Mouse (Mus musculus) forebrain, embryonic 12.5 days (tissue): ENCODE data around the gene Sycn. TPM values are rescaled to one million over a fixed set of nuclear protein-coding genes. Genes with fewer than 3 reads are reported as not detected.
"Not testable (repeated sequence)": the region's sequence is repeated elsewhere in the genome, so short reads cannot be mapped to it uniquely, and the experiment has no call there.

Experiments
- ATAC-seq: fragments of 200-750 bp; cut with Nextera tagmentation; 2 replicates; pipeline ENCODE4 v1.8.0; 2017; ENCODE audit warnings: moderate TSS enrichment; ENCODE audit not compliant: low FRiP score
- H3K27ac ChIP-seq: fragments of 300-500 bp; sonication (generic); 2 replicates; pipeline ENCODE4 v1.5.1; 2016; ENCODE audit warnings: mild to moderate bottlenecking
- H3K27me3 ChIP-seq: fragments of 300-500 bp; sonication (generic); 2 replicates; pipeline ENCODE4 v1.6.1; 2016; ENCODE audit warnings: mild to moderate bottlenecking
- H3K36me3 ChIP-seq: fragments of 300-500 bp; sonication (generic); replicated peaks from 2 replicates; pipeline ENCODE4 v1.6.1; 2016; ENCODE audit warnings: mild to moderate bottlenecking
- H3K4me1 ChIP-seq: fragments of 300-500 bp; sonication (generic); 2 replicates; pipeline ENCODE4 v1.6.1; 2016
- H3K4me2 ChIP-seq: fragments of 300-500 bp; sonication (generic); 2 replicates; pipeline ENCODE4 v1.6.1; 2016; ENCODE audit warnings: mild to moderate bottlenecking, moderate library complexity
- H3K4me3 ChIP-seq: fragments of 300-500 bp; sonication (generic); replicated peaks from 2 replicates; pipeline ENCODE4 v1.5.1; 2016; ENCODE audit warnings: mild to moderate bottlenecking
- H3K9ac ChIP-seq: fragments of 300-500 bp; sonication (generic); 2 replicates; pipeline ENCODE4 v1.6.1; 2016; ENCODE audit warnings: mild to moderate bottlenecking
- H3K9me3 ChIP-seq: fragments of 300-500 bp; sonication (generic); 2 replicates; pipeline ENCODE4 v1.6.1; 2016
- WGBS: fragments of 180-500 bp; shearing (Covaris S2); methylation state at CpG from one replicate; pipeline ENCODE4 v1.1.7; 2016; 5-methylcytosine and 5-hydroxymethylcytosine counted together
- polyA plus RNA-seq: library from polyadenylated mRNA; unstranded; fragments of >200 nt; fragmentation: Nextera tagmentation; extraction: Ambion mirVana; gene quantifications from 2 replicates; pipeline ENCODE4 v1.2.1, GENCODE M21; 2016

Sycn gene
- polyA plus RNA-seq: not detected in 2 replicates

- Histone ChIP-seq H3K4me2 (no peak within 1 kb of the TSS), H3K27ac (no peak within 1 kb of the TSS), H3K36me3 (no peaks in the 10 kb centered on the region), H3K27me3 (peaks cover 25% of the 10 kb centered on the region), H3K4me3 (no peak within 1 kb of the TSS), H3K9me3 (no peaks in the 10 kb centered on the region), H3K9ac (no peak within 1 kb of the TSS), H3K4me1 (peaks cover 5% of the 10 kb centered on the region)
- ATAC-seq: no peak
- 89% methylated on average over 4 of the region's 4 CpGs for WGBS
Observed at GRCm38 (mm10) chr7:28540526-28540925, at the start of gene Sycn. TSS of gene Sycn (plus strand) at chr7:28540885.

GRCm38 (mm10) chr7:28490903-28491302 lies 49.8 kb upstream of the Sycn start:
- WGBS: 31% methylated on average over 13 of the region's 14 CpGs
- H3K36me3 ChIP-seq: no peaks in the 10 kb centered on the region
- no peak for ATAC-seq
- no peaks in the 10 kb centered on the region for H3K9me3 ChIP-seq
- peaks cover 13% of the 10 kb centered on the region for H3K4me1 ChIP-seq
- H3K27ac ChIP-seq: no peak overlapping the region
- no peak overlapping the region for H3K9ac ChIP-seq
- no peak overlapping the region for H3K4me3 ChIP-seq
- H3K4me2 ChIP-seq: peak overlapping the region; percentile 21; the same call in 1 of the 2 replicates
- H3K27me3 ChIP-seq: peaks cover 22% of the 10 kb centered on the region

- Histone ChIP-seq H3K27ac (no peak overlapping the region), H3K27me3 (peaks cover 16% of the 10 kb centered on the region), H3K9me3 (no peaks in the 10 kb centered on the region), H3K9ac (no peak overlapping the region), H3K36me3 (no peaks in the 10 kb centered on the region), H3K4me3 (no peak overlapping the region), H3K4me2 (no peak overlapping the region), H3K4me1 (peaks cover 13% of the 10 kb centered on the region)
- ATAC-seq: no peak
- 83% methylated on average over 8 of the region's 8 CpGs for WGBS
Observed at GRCm38 (mm10) chr7:28492310-28492709, 48.4 kb upstream of the Sycn start.

GRCm38 (mm10) chr7:28495426-28495825 lies 45.3 kb upstream of the Sycn start:
- Histone ChIP-seq H3K27ac (no peak overlapping the region), H3K4me2 (no peak overlapping the region), H3K9me3 (no peaks in the 10 kb centered on the region), H3K4me1 (peaks cover 7% of the 10 kb centered on the region), H3K27me3 (no peaks in the 10 kb centered on the region), H3K4me3 (no peak overlapping the region), H3K9ac (no peak overlapping the region), H3K36me3 (no peaks in the 10 kb centered on the region)
- ATAC-seq: no peak
- 69% methylated on average over 11 of the region's 11 CpGs for WGBS

GRCm38 (mm10) chr7:28505585-28505984 lies 35.1 kb upstream of the Sycn start:
- 9% methylated on average over 5 of the region's 5 CpGs for WGBS
- H3K9ac ChIP-seq: no peak overlapping the region
- ATAC-seq: no peak

GRCm38 (mm10) chr7:28509121-28509520 lies 31.6 kb upstream of the Sycn start:
- not testable (repeated sequence) for H3K36me3 ChIP-seq, H3K4me1 ChIP-seq, H3K9ac ChIP-seq, H3K4me2 ChIP-seq, H3K4me3 ChIP-seq, H3K27ac ChIP-seq, H3K27me3 ChIP-seq, ATAC-seq, H3K9me3 ChIP-seq
- WGBS: 78% methylated on average over 2 of the region's 2 CpGs

More at GRCm38 (mm10) chr7:28505585-28505984, 35.1 kb upstream of the Sycn start:
- H3K4me3 ChIP-seq: no peak overlapping the region
- H3K36me3 ChIP-seq: no peaks in the 10 kb centered on the region
- H3K27me3 ChIP-seq: peaks cover 5% of the 10 kb centered on the region; the same call in 1 of the 2 replicates
- peaks cover 6% of the 10 kb centered on the region; the same call in 1 of the 2 replicates for H3K9me3 ChIP-seq
- H3K4me2 ChIP-seq: no peak overlapping the region
- H3K4me1 ChIP-seq: no peaks in the 10 kb centered on the region
- H3K27ac ChIP-seq: no peak overlapping the region

- not testable (repeated sequence) for H3K4me2 ChIP-seq, H3K4me1 ChIP-seq, H3K9me3 ChIP-seq, ATAC-seq, H3K27ac ChIP-seq, H3K9ac ChIP-seq, H3K27me3 ChIP-seq, H3K36me3 ChIP-seq, H3K4me3 ChIP-seq
- 64% methylated on average over 8 of the region's 8 CpGs for WGBS
Observed at GRCm38 (mm10) chr7:28510405-28510974, 30.2 kb upstream of the Sycn start, which contains the start of gene Ifnl2. TSS of gene Ifnl2 (minus strand) at chr7:28510455.

GRCm38 (mm10) chr7:28511441-28511840 lies 29.2 kb upstream of the Sycn start:
- H3K4me2 ChIP-seq: no peak overlapping the region
- 73% methylated on average over 8 of the region's 8 CpGs for WGBS
- no peaks in the 10 kb centered on the region for H3K4me1 ChIP-seq
- H3K36me3 ChIP-seq: no peaks in the 10 kb centered on the region
- no peak overlapping the region for H3K9ac ChIP-seq
- H3K27me3 ChIP-seq: no peaks in the 10 kb centered on the region
- H3K9me3 ChIP-seq: 0 out of 2 replicates have a peak, but pooled peaks cover 2% of the 10 kb centered on the region
- H3K4me3 ChIP-seq: no peak overlapping the region
- ATAC-seq: no peak
- H3K27ac ChIP-seq: no peak overlapping the region

GRCm38 (mm10) chr7:28522536-28522935 lies 18.1 kb upstream of the Sycn start, which contains the start of gene Ifnl3:
TSS of gene Ifnl3 (plus strand) at chr7:28522836.
- H3K9ac ChIP-seq, H3K27ac ChIP-seq, ATAC-seq, H3K4me2 ChIP-seq, H3K27me3 ChIP-seq, H3K36me3 ChIP-seq, H3K4me3 ChIP-seq, H3K9me3 ChIP-seq, H3K4me1 ChIP-seq: not testable (repeated sequence)
- WGBS: 72% methylated on average over 5 of the region's 6 CpGs

- 11% methylated on average over 19 of the region's 19 CpGs for WGBS
- Histone ChIP-seq H3K36me3 (no peaks in the 10 kb centered on the region), H3K4me1 (no peaks in the 10 kb centered on the region), H3K4me2 (no peak overlapping the region), H3K27ac (no peak overlapping the region), H3K4me3 (no peak overlapping the region), H3K9ac (no peak overlapping the region), H3K9me3 (no peaks in the 10 kb centered on the region), H3K27me3 (no peaks in the 10 kb centered on the region)
- 0 out of 2 replicates have a peak, but pooled peaks have one; percentile 53 for ATAC-seq
Observed at GRCm38 (mm10) chr7:28527922-28528719, 12.6 kb upstream of the Sycn start.

- ATAC-seq: no peak
Observed at GRCm38 (mm10) chr7:28532005-28532404, 8.7 kb upstream of the Sycn start.

GRCm38 (mm10) chr7:28538886-28539285 lies 1.8 kb upstream of the Sycn start:
- H3K27ac ChIP-seq, H3K9me3 ChIP-seq, H3K27me3 ChIP-seq, H3K9ac ChIP-seq, H3K4me2 ChIP-seq, H3K36me3 ChIP-seq, H3K4me1 ChIP-seq, ATAC-seq, H3K4me3 ChIP-seq: not testable (repeated sequence)
- 88% methylated on average over 6 of the region's 6 CpGs for WGBS

More at GRCm38 (mm10) chr7:28532005-28532404, 8.7 kb upstream of the Sycn start:
- WGBS: 77% methylated on average over 8 of the region's 8 CpGs
- Histone ChIP-seq H3K27me3 (no peaks in the 10 kb centered on the region), H3K4me2 (no peak overlapping the region), H3K4me3 (no peak overlapping the region), H3K27ac (no peak overlapping the region), H3K36me3 (no peaks in the 10 kb centered on the region), H3K9ac (no peak overlapping the region), H3K9me3 (no peaks in the 10 kb centered on the region), H3K4me1 (no peaks in the 10 kb centered on the region)
